Mouse (Mus musculus): ENCODE results near the gene Rnaset2b. TPM values are rescaled to one million over a fixed set of nuclear protein-coding genes. Genes with fewer than 3 reads are reported as not detected.
"Not testable (repeated sequence)": the region's sequence is repeated elsewhere in the genome, so short reads cannot be mapped to it uniquely, and the experiment has no call there.

Gene Rnaset2b
- 275 and 304 TPM in 2 replicates for polyA plus RNA-seq (2014; fragmentation: Nextera tagmentation; extraction: Ambion mirVana)

GRCm38 (mm10) chr17:6970334-6970733, at the start of gene Rnaset2b:
Rnaset2b (plus strand) TSS chr17:6970634.
- WGBS, result no CpG with 5 or more reads among the region's 8 CpGs
- ATAC-seq (ENCODE audit: insufficient number of reproducible peaks, insufficient read depth, low FRiP score, low read depth), result not testable (repeated sequence)

DNA sequence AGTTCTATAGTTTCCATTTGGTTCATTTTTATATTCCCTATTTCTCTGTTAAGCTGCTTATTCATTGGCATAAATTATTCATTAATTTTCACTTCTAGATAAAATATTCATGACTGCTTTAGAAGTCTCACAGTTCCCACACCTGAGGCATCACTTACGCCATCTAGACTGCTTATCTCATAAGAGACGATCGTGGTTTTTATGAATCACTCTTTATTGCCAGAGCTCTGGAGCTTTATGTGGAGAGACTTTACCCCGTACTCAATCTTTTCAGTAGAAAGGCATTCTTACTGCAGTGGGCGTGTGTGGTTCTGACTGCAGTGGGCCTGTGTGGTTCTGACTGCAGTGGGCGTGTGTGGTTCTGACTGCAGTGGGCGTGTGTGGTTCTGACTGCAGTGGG, 38.8 kb upstream of the Rnaset2b start:
- not testable (repeated sequence) for H3K4me2 ChIP-seq (ENCODE audit: low read length); H3K9ac ChIP-seq (ENCODE audit: low read length); H3K36me3 ChIP-seq (ENCODE audit: control insufficient read depth, insufficient read depth, low read length); H3K27me3 ChIP-seq (ENCODE audit: control insufficient read depth, insufficient read depth, low read length); ATAC-seq (ENCODE audit: insufficient number of reproducible peaks, insufficient read depth, low FRiP score, low read depth); H3K4me1 ChIP-seq (ENCODE audit: control insufficient read depth in 2 of 2, insufficient read depth in 2 of 2, low read length in 2 of 2); H3K9me3 ChIP-seq (ENCODE audit: control insufficient read depth, low read length); H3K4me3 ChIP-seq (ENCODE audit: control insufficient read depth in 1 of 2, insufficient read depth in 1 of 2, low read depth in 1 of 2, low read length in 2 of 2); H3K27ac ChIP-seq (replicated peaks in 1 of 2; ENCODE audit: control insufficient read depth in 1 of 2, insufficient read depth in 1 of 2, low read depth in 2 of 2, low read length in 2 of 2)
- WGBS, result 96% methylated on average over 6 of the region's 7 CpGs

More at GRCm38 (mm10) chr17:6970334-6970733, at the start of gene Rnaset2b:
- H3K4me2 ChIP-seq (ENCODE audit: low read length); H3K27me3 ChIP-seq (ENCODE audit: control insufficient read depth, insufficient read depth, low read length); H3K36me3 ChIP-seq (ENCODE audit: control insufficient read depth, insufficient read depth, low read length); H3K9ac ChIP-seq (ENCODE audit: low read length); H3K4me3 ChIP-seq (ENCODE audit: control insufficient read depth in 1 of 2, insufficient read depth in 1 of 2, low read depth in 1 of 2, low read length in 2 of 2); H3K9me3 ChIP-seq (ENCODE audit: control insufficient read depth, low read length); H3K27ac ChIP-seq (replicated peaks in 1 of 2; ENCODE audit: control insufficient read depth in 1 of 2, insufficient read depth in 1 of 2, low read depth in 2 of 2, low read length in 2 of 2); H3K4me1 ChIP-seq (ENCODE audit: control insufficient read depth in 2 of 2, insufficient read depth in 2 of 2, low read length in 2 of 2): not testable (repeated sequence)

DNA sequence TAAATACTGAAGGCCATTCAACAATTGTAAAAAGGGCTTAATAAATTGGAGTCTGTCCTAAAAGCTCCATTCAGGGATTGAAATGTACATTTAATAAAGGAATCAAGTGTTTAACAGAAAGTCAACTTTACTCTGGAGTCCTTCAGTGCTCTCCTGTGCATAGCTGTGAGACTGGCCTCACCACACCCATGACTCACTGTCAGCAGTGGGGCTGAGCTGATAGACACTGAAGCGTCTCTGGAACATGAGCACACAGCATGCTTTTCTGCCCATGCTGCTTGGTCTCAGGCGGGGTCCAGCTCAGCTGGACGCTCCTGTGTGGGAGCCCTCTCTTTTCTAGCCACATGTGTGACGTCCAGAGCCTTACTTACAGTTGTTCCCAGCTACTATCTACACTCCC, 27.9 kb upstream of the Rnaset2b start:
- WGBS, result no CpG with 5 or more reads among the region's 4 CpGs
- not testable (repeated sequence) for H3K36me3 ChIP-seq (ENCODE audit: control insufficient read depth, insufficient read depth, low read length); H3K27ac ChIP-seq (replicated peaks in 1 of 2; ENCODE audit: control insufficient read depth in 1 of 2, insufficient read depth in 1 of 2, low read depth in 2 of 2, low read length in 2 of 2); H3K4me2 ChIP-seq (ENCODE audit: low read length); ATAC-seq (ENCODE audit: insufficient number of reproducible peaks, insufficient read depth, low FRiP score, low read depth); H3K27me3 ChIP-seq (ENCODE audit: control insufficient read depth, insufficient read depth, low read length); H3K4me3 ChIP-seq (ENCODE audit: control insufficient read depth in 1 of 2, insufficient read depth in 1 of 2, low read depth in 1 of 2, low read length in 2 of 2); H3K9ac ChIP-seq (ENCODE audit: low read length); H3K4me1 ChIP-seq (ENCODE audit: control insufficient read depth in 2 of 2, insufficient read depth in 2 of 2, low read length in 2 of 2); H3K9me3 ChIP-seq (ENCODE audit: control insufficient read depth, low read length)

DNA sequence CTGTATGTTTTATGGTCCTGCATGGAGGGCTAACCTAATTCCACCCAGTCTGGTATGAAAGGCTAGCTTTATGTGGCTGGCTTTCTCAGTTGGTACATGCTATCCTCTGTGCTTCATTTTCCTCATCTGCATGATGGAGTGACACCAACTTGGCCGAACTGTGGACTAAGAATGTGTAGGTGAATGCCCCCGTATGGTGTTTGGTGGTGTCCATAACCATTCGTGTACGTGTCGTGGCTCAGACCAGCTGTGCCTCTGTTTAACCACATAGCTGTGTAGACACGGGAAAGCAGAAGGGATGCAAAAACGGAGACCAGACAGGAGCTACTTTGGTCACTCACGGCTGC, 22.8 kb upstream of the Rnaset2b start:
- H3K4me3 ChIP-seq (ENCODE audit: control insufficient read depth in 1 of 2, insufficient read depth in 1 of 2, low read depth in 1 of 2, low read length in 2 of 2), result peak overlapping the region; percentile 58 to 73
- not testable (repeated sequence) for H3K27me3 ChIP-seq (ENCODE audit: control insufficient read depth, insufficient read depth, low read length); H3K27ac ChIP-seq (replicated peaks in 1 of 2; ENCODE audit: control insufficient read depth in 1 of 2, insufficient read depth in 1 of 2, low read depth in 2 of 2, low read length in 2 of 2); H3K9me3 ChIP-seq (ENCODE audit: control insufficient read depth, low read length); H3K4me1 ChIP-seq (ENCODE audit: control insufficient read depth in 2 of 2, insufficient read depth in 2 of 2, low read length in 2 of 2); H3K36me3 ChIP-seq (ENCODE audit: control insufficient read depth, insufficient read depth, low read length); ATAC-seq (ENCODE audit: insufficient number of reproducible peaks, insufficient read depth, low FRiP score, low read depth)
- H3K9ac ChIP-seq (ENCODE audit: low read length), result peak overlapping the region; percentile 70; the same call in 1 of the 2 replicates
- no CpG with 5 or more reads among the region's 8 CpGs for WGBS
- peak overlapping the region; percentile 68 for H3K4me2 ChIP-seq (ENCODE audit: low read length)

- not testable (repeated sequence) for H3K4me1 ChIP-seq (ENCODE audit: control insufficient read depth in 2 of 2, insufficient read depth in 2 of 2, low read length in 2 of 2); H3K27me3 ChIP-seq (ENCODE audit: control insufficient read depth, insufficient read depth, low read length); H3K36me3 ChIP-seq (ENCODE audit: control insufficient read depth, insufficient read depth, low read length); H3K9me3 ChIP-seq (ENCODE audit: control insufficient read depth, low read length)
- peak; percentile 96 for ATAC-seq (ENCODE audit: insufficient number of reproducible peaks, insufficient read depth, low FRiP score, low read depth)
- peak within 1 kb of the TSS; percentile 88 to 90 for H3K27ac ChIP-seq (replicated peaks in 1 of 2; ENCODE audit: control insufficient read depth in 1 of 2, insufficient read depth in 1 of 2, low read depth in 2 of 2, low read length in 2 of 2)
- H3K4me3 ChIP-seq (ENCODE audit: control insufficient read depth in 1 of 2, insufficient read depth in 1 of 2, low read depth in 1 of 2, low read length in 2 of 2), result peak within 1 kb of the TSS; percentile 58 to 73
- WGBS, result under 1% methylated on average over 67 of the region's 73 CpGs
- peak within 1 kb of the TSS; percentile 70 for H3K9ac ChIP-seq (ENCODE audit: low read length)
- H3K4me2 ChIP-seq (ENCODE audit: low read length), result peak within 1 kb of the TSS; percentile 68
Observed at GRCm38 (mm10) chr17:6947984-6948768, 22.3 kb upstream of the Rnaset2b start, which contains the start of gene Rsph3b. Rsph3b (minus strand) TSS chr17:6948682.

DNA sequence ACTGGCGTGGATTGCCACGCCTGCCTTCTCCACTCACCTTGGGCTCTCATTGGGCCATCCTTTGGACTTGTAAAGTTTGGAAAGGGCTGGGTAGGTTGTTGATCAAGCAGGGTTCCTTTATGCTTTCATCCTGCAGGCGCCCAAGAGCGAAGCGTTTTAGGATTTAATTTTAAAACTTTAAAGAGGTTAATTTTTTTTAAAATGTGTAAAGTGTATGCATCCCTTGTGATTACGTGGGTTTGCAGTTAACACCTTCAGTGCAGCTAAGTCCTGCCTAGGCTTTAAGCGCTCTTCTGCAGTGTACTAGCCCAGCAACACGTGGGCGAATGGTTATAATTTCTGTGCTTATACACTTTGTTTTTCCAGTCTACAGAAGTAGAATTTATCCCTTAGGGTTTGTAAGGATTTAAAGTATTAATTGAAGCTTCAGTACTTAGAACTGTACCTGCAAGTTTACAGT, 21.6 kb upstream of the Rnaset2b start:
- not testable (repeated sequence) for H3K4me1 ChIP-seq (ENCODE audit: control insufficient read depth in 2 of 2, insufficient read depth in 2 of 2, low read length in 2 of 2); H3K9me3 ChIP-seq (ENCODE audit: control insufficient read depth, low read length); ATAC-seq (ENCODE audit: insufficient number of reproducible peaks, insufficient read depth, low FRiP score, low read depth); H3K27me3 ChIP-seq (ENCODE audit: control insufficient read depth, insufficient read depth, low read length); H3K36me3 ChIP-seq (ENCODE audit: control insufficient read depth, insufficient read depth, low read length)
- H3K4me2 ChIP-seq (ENCODE audit: low read length), result peak overlapping the region; percentile 68
- 10% methylated on average over 9 of the region's 9 CpGs for WGBS
- peak overlapping the region; percentile 58 to 73 for H3K4me3 ChIP-seq (ENCODE audit: control insufficient read depth in 1 of 2, insufficient read depth in 1 of 2, low read depth in 1 of 2, low read length in 2 of 2)
- H3K27ac ChIP-seq (replicated peaks in 1 of 2; ENCODE audit: control insufficient read depth in 1 of 2, insufficient read depth in 1 of 2, low read depth in 2 of 2, low read length in 2 of 2), result peak overlapping the region; percentile 88 to 90
- peak overlapping the region; percentile 70 for H3K9ac ChIP-seq (ENCODE audit: low read length)

DNA sequence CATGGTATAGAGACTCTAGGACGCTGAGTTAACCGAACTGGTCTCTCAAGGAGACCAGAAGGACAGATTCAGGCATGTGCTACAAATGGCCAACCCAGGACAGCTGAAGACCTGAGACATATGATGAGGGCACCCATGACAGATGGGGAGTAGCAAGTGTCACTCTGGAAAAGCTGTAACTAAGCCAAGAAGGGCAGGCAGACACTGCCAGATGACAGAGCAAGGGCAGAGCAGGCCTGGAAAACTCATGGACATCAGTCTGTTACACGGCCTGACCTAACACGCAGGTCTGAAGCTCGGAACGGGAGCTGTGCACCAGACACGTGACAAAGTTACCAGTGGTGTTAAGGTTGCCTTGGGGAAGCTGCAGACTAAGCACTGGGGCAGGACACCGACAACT, 11.6 kb upstream of the Rnaset2b start:
- H3K4me1 ChIP-seq (ENCODE audit: control insufficient read depth in 2 of 2, insufficient read depth in 2 of 2, low read length in 2 of 2); ATAC-seq (ENCODE audit: insufficient number of reproducible peaks, insufficient read depth, low FRiP score, low read depth); H3K9ac ChIP-seq (ENCODE audit: low read length); H3K4me3 ChIP-seq (ENCODE audit: control insufficient read depth in 1 of 2, insufficient read depth in 1 of 2, low read depth in 1 of 2, low read length in 2 of 2); H3K27ac ChIP-seq (replicated peaks in 1 of 2; ENCODE audit: control insufficient read depth in 1 of 2, insufficient read depth in 1 of 2, low read depth in 2 of 2, low read length in 2 of 2); H3K36me3 ChIP-seq (ENCODE audit: control insufficient read depth, insufficient read depth, low read length); H3K4me2 ChIP-seq (ENCODE audit: low read length); H3K9me3 ChIP-seq (ENCODE audit: control insufficient read depth, low read length); H3K27me3 ChIP-seq (ENCODE audit: control insufficient read depth, insufficient read depth, low read length): not testable (repeated sequence)
- WGBS, result 80% methylated on average over 5 of the region's 8 CpGs

All from heart, embryonic 14.5 days (tissue).